Mouse (Mus musculus): Measurements from ENCODE around the gene Olfr322. TPM values are rescaled to one million over a fixed set of nuclear protein-coding genes. Genes with fewer than 3 reads are reported as not detected.

Olfr322 gene
- not detected for total RNA-seq (2021)
- long read RNA-seq, experiment 1: 0 reads
- long read RNA-seq, experiment 2: 0 reads

DNA sequence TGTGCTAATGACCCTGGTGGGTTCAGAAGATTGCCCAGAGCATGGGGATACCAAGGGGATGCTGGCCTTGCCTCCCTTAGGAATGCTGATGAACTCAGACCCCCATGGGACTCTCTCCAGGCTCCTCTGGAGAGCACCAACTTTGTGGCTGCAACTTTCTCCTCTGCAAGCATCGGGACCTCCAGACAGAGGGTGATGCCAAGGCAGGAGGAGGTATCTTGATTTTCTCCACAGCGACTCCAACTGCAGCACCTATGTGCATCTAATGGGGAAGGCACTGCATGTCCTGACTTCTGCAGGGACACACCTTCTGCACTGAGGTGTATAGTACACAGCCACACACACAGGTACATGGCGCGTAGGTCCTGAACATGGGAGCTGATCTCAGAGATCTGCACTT lies at the start of gene Olfr322:
Gene Olfr322 (plus strand): TSS at position 187 of the 400 bp plus-strand sequence.
- DNase-seq (ENCODE audit: low spot score in 2 of 2): no peak
- intact Hi-C loops (cut with DNase I): no loop called here

DNA sequence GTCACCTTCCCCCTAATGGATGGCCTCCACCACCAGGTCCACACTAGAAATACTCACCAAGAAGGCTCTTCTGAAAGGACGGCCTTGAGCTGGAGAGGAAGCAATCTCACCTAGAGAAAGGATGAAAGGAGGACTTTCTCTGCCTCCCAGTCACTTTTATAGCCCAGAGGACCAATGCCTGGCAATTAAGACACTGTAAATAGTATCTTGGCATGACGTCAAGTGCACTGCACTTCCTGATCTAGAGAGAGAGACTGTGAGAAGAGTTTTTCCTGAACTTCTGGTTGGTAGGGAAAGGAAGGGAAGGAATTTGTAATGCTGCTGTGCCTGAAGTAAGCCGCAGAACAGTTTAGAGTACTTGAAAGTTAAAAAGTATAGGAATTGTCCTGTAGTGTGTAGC lies 45.2 kb upstream of the Olfr322 start:
- intact Hi-C loops (cut with DNase I): no loop called here
- no peak for DNase-seq (ENCODE audit: low spot score in 2 of 2)

DNA sequence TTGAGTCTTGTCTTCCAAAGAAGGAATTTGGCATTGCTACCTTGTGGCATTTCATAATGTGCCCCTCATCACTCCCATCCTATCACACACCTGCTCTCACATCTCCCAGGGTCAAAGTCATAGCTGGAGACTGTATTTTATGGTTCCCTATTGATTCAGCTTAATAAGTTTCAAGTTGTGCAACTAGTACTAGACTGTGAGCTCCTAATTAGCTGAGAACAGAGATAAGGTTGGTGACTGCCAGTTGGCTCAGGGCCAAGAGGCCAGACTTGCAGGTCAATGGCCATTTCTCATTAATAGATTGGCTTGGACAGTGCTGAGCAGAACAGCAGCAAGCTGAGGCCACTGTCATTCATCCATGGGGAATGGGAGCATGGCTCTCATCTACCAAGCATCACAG lies 44.1 kb upstream of the Olfr322 start:
- DNase-seq (ENCODE audit: low spot score in 2 of 2): no peak
- intact Hi-C loops (cut with DNase I): no loop called here

DNA sequence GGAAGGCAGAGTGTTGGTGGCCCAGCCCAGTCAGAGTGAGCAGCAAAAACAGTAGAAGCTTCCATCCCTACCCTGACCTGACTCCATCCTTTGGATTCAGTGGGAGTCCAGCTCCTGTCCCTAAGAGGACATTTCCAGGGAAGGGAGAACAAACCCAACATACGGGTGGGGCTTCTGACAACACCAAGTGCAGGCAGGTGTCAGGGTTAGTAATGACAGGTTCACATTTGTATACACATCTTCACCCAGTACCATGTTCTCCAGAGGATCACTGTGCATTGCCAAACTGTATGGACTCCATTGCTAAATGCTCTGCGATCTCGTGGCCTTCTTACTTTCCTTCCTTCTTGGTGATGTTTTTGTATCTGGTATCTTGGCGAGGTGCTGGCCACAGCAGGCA lies 42.6 kb upstream of the Olfr322 start, which contains the start of gene 2210407C18Rik:
Gene 2210407C18Rik (minus strand): TSS at position 101 of the 400 bp plus-strand sequence.
- DNase-seq (ENCODE audit: low spot score in 2 of 2): no peak
- intact Hi-C loops (cut with DNase I): no loop called here

GRCm38 (mm10) chr11:58618369-58618768 lies 40.2 kb upstream of the Olfr322 start:
- intact Hi-C loops (cut with DNase I): no loop called here
- no peak for DNase-seq (ENCODE audit: low spot score in 2 of 2)

GRCm38 (mm10) chr11:58618793-58619192 lies 39.8 kb upstream of the Olfr322 start:
- intact Hi-C loops (cut with DNase I): no loop called here
- DNase-seq (ENCODE audit: low spot score in 2 of 2): no peak

GRCm38 (mm10) chr11:58626146-58626545 lies 32.4 kb upstream of the Olfr322 start:
- no peak for DNase-seq (ENCODE audit: low spot score in 2 of 2)
- intact Hi-C loops (cut with DNase I): no loop called here

DNA sequence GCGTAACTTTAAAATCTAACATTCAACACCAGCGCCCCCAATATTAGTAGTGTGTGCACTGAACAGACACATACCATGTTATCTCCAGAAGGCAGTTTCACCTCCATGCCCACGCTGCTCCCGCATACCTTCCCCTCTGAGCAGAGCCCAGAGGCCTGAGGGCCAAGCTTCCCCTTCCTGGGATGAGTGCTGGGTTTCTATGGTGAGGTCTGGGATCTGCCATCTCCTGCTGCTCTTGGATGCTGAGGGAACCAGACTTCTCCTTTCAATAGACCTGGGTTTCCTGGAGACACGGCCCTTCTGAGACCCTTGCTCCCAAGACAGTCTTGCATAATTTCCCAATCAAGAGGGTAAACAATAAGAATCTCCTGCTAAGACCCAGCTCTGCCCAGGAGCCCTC lies 28.2 kb upstream of the Olfr322 start, which contains the start of gene Olfr323:
Gene Olfr323 (minus strand): TSS at position 101 of the 400 bp plus-strand sequence.
- intact Hi-C loops (cut with DNase I): loop anchor here (10.0 kb wide), 1 partner anchor 226 kb away; no protein-coding TSS in a partner anchor
- DNase-seq (ENCODE audit: low spot score in 2 of 2): no peak

- intact Hi-C loops (cut with DNase I): loop anchor here (10.0 kb wide), 1 partner anchor 230 kb away; no protein-coding TSS in a partner anchor
- DNase-seq (ENCODE audit: low spot score in 2 of 2): no peak
Measured at GRCm38 (mm10) chr11:58634878-58635277, 23.7 kb upstream of the Olfr322 start.

- peak; percentile 45 to 53 for DNase-seq (ENCODE audit: low spot score in 2 of 2)
- intact Hi-C loops (cut with DNase I): loop anchor here (10.0 kb wide), 1 partner anchor 232 kb away; no protein-coding TSS in a partner anchor
Measured at GRCm38 (mm10) chr11:58636376-58636977, 22.1 kb upstream of the Olfr322 start.

DNA sequence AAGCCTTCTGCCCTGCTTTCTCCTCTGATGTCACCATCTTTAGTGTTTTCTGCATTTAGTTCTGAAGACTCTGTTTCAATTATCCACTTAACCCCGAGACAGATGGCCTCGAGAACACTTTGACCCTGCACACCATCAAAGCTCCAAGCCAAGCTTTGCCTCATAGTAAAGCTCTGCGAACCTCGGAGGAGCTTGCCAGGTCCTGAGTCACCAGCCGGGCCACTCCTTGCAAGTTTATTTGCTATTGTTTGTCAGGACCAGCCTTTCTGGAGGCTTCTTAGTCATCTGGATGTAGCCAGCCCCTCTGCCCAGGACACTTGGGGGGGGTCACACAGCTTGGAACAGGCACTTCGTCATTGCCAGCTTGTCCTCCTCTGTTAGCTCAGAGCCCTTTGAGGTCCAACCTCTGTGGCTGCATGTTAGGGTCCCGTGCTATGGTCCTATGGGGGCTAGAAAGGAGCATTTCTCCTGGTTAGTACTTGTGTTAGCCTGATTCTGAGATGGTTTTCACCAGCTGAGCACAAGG lies 20.3 kb upstream of the Olfr322 start:
- no peak for DNase-seq (ENCODE audit: low spot score in 2 of 2)
- intact Hi-C loops (cut with DNase I): loop anchor here (10.0 kb wide), 1 partner anchor 233 kb away; no protein-coding TSS in a partner anchor

DNA sequence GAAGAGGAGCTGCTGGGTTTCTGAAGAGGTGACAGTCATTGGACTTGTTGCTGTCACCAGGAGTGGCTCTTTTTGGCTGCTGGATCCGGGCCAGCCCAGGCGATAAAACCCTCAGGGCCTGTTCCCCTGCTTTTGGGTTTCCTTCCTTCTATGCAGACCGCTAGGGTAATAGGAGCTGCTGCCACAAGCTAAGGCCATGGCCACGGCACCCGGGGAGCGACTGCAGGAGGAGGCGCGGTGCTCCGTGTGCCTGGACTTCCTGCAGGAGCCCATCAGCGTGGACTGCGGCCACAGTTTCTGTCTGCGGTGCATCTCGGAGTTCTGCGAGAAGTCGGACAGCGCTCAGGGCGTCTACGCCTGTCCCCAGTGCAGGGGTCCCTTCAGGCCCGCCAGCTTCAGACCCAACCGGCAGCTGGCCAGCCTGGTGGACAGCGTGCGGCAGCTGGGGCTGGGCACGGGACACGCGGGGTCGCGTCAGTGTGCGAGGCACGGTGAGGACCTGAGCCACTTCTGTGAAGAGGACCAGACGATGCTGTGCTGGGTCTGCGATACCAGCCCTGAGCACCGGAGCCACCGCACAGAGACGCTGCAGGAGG lies 18.2 kb upstream of the Olfr322 start, which contains the start of gene Trim58:
Gene Trim58 (plus strand): TSS at position 194 of the 596 bp plus-strand sequence.
- DNase-seq (ENCODE audit: low spot score in 2 of 2): no peak
- intact Hi-C loops (cut with DNase I): no loop called here

DNA sequence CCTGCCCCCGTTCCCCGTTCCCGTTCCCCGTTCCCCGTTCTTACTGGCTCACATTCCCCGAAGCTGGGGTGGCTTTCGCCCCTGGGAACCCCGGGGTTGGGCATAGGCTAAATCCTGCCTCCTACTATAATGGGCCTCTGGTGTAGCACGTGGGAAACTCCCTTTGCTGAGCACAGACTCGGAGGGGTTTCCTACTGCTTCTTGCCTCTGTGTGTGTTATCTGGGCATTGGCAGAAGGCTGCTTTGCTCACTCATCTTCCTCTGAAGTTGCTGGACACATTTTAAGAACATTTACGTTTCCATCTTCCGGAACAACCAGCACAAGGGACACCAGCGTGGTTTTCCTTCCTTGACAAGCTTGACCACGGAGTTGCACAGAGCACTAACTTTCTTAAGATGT lies 17.5 kb upstream of the Olfr322 start:
- no peak for DNase-seq (ENCODE audit: low spot score in 2 of 2)
- intact Hi-C loops (cut with DNase I): no loop called here

GRCm38 (mm10) chr11:58641638-58642358 lies 16.8 kb upstream of the Olfr322 start:
- DNase-seq (ENCODE audit: low spot score in 2 of 2): no peak
- intact Hi-C loops (cut with DNase I): no loop called here

- intact Hi-C loops (cut with DNase I): no loop called here
- peak; percentile 12 to 71 for DNase-seq (ENCODE audit: low spot score in 2 of 2)
Measured at GRCm38 (mm10) chr11:58643350-58643749, 15.2 kb upstream of the Olfr322 start.

GRCm38 (mm10) chr11:58655151-58655550 lies 3.4 kb upstream of the Olfr322 start:
- DNase-seq (ENCODE audit: low spot score in 2 of 2): no peak
- intact Hi-C loops (cut with DNase I): no loop called here

- DNase-seq (ENCODE audit: low spot score in 2 of 2): no peak
- intact Hi-C loops (cut with DNase I): no loop called here
Measured at GRCm38 (mm10) chr11:58669252-58669651, 10.7 kb downstream of the Olfr322 start.

- intact Hi-C loops (cut with DNase I): no loop called here
- no peak for DNase-seq (ENCODE audit: low spot score in 2 of 2)
Measured at GRCm38 (mm10) chr11:58671825-58672224, 13.2 kb downstream of the Olfr322 start.

DNA sequence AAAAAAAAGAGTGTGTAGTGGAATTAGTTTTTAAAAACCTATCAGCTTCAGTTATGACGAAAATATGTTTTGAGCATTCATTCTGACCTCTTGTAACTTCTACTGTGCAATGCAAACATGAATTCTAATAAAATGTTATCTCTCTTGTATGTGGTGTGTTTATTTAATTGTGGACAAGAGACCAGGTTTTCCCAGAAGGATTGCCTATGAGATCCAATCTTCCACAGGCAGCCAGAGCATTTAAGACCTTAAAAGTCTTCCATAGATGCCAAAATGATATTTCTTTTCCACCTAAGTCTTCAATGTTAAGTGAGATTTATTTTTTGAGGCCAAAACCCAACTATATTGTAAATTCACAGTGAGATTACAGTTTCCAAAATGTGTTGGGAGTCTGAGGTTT lies 22.2 kb downstream of the Olfr322 start, which contains the start of gene Olfr320:
Gene Olfr320 (plus strand): TSS at position 301 of the 400 bp plus-strand sequence.
- intact Hi-C loops (cut with DNase I): no loop called here

DNA sequence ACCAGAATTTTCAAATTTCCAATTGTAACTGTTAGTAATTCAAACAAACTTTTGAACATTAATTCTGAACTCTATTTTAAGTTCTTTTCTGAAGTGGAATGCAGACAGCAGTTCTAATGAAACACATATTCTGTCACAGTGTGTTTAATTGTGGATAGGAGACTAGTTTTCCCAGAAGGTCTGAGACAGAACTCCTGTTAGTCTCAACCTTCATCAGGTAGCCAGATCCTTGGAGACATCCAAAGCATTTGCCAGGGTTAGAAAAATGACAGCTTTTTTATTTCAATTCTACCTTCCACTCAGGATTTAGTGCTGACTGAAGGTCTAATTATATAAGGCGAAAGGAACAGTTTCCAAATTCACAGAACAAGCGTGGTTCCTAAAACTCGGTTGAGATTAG lies 40.3 kb downstream of the Olfr322 start, which contains the start of gene Olfr319:
Gene Olfr319 (plus strand): TSS at position 301 of the 400 bp plus-strand sequence.
- intact Hi-C loops (cut with DNase I): no loop called here
- DNase-seq (ENCODE audit: low spot score in 2 of 2): no peak

More for the DNA sequence above, 22.2 kb downstream of the Olfr322 start, which contains the start of gene Olfr320:
- no peak for DNase-seq (ENCODE audit: low spot score in 2 of 2)
